Mouse (Mus musculus) forelimb bud, embryonic 11.5 days (tissue): Measurements from ENCODE around the gene Mup3.
"Not testable (repeated sequence)": the region's sequence is repeated elsewhere in the genome, so short reads cannot be mapped to it uniquely, and the experiment has no call there.

Experiments
- DNase-seq: peaks from one replicate; pipeline ENCODE4 v3.0.0-alpha.2; 2012; ENCODE audit warnings: low read depth, low spot score

The Mup3 gene

DNA sequence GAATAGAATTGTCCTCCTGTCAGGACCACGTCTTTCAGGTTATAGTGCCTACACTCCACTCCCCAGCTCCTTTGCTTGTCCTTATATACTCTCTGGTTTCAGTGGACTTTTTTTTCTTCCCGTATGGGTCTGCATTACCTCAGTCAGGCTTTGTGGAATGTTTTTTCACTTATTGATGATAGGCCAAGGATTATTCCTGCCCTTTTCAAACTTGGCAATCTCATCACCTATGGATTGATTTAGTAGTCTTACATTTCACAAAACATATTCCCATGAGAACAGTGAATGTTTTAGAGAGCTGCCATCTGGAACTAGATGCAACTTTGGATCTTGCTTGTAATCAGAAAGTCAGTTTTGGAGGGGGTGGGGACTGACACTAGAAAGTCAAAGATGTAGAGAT, at the start of gene Mup3:
TSS of gene Mup3 (minus strand) at position 102 of the 400 bp plus-strand sequence.
- DNase-seq = no peak

- peak; percentile 2 for DNase-seq
Measured at GRCm38 (mm10) chr4:62133706-62134105, 46.6 kb upstream of the Mup3 start.

- DNase-seq = peak; percentile 26
Measured at GRCm38 (mm10) chr4:62103366-62103765, 16.2 kb upstream of the Mup3 start.

- no peak for DNase-seq
Measured at GRCm38 (mm10) chr4:62087953-62088352, 811 bp upstream of the Mup3 start.

- DNase-seq = no peak
Measured at GRCm38 (mm10) chr4:62082755-62083154, 4.4 kb downstream of the Mup3 start.

DNA sequence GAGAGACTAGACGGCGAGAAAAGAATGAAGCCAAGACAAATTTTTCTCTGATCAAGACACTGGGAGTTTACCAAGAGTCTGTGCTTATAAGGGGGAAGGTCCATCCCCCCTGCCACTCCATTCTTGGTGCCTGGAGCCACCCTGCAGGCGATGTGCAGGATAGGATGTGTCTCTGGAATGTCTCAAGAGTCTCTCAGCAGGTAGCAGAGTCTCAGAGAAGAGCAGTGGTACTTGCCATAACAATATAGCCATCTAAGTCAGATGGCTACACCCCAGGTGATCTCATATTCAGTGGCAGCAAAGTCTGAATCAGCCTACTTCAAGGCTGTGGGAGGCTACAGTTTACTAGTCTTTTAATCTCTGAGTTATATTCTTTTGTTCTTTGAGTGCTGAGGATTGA, 12.0 kb downstream of the Mup3 start:
- no peak for DNase-seq

DNA sequence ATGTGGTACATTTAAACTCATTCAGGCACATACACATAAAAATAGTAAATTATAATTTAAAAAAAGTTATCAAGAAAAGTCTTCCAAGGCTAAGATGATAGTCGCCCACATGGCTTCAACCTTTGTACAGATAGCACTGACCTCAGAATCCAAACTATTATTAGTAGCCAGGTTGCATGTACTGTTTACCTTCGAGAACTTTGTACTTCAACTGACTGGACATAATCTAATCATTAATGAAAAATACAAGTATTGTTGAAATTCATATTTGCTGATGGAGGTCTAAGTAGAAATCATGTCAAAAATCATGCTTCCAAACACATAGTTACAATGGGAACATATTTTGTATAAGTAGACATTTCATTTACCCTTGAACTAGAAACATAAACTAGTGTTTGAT, 32.4 kb downstream of the Mup3 start:
- not testable (repeated sequence) for DNase-seq

DNA sequence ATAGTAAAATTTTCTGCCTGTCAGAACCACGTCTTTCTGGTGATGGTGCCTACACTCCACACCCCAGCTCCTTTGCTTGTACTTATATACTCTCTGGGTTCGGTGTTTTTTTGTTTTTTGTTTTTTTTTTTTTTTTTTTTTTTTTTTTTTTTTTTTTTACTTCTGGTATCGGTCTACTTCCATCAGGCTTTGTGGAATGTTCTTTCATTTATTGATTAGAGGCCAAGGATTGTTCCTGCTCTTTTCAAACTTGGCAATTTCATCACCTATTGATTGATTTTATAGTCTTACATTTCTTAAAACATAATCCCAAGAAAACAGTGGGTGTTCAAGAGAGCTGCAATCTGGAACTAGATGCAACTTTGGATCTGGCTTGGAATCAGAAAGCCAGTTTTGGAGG, 33.1 kb downstream of the Mup3 start, which contains the start of gene Mup20:
TSS of gene Mup20 (minus strand) at position 101 of the 400 bp plus-strand sequence.
- DNase-seq = not testable (repeated sequence)
